Mouse (Mus musculus) midbrain, embryonic 15.5 days (tissue): ENCODE results near the gene Inmt. TPM values are rescaled to one million over a fixed set of nuclear protein-coding genes. Genes with fewer than 3 reads are reported as not detected.

Experiments
- ATAC-seq: fragments of 200-750 bp; cut with Nextera tagmentation; replicated peaks from 2 replicates; pipeline ENCODE4 v1.8.0; 2017; ENCODE audit warnings: moderate TSS enrichment
- H3K27ac ChIP-seq: fragments of 300-500 bp; sonication (generic); 2 replicates; pipeline ENCODE4 v1.5.1; 2015; ENCODE audit warnings: mild to moderate bottlenecking, inconsistent platforms
- H3K27me3 ChIP-seq: fragments of 300-500 bp; sonication (generic); replicated peaks from 2 replicates; pipeline ENCODE4 v1.6.1; 2015; ENCODE audit warnings: inconsistent platforms
- H3K36me3 ChIP-seq: fragments of 300-500 bp; sonication (generic); replicated peaks from 2 replicates; pipeline ENCODE4 v1.6.1; 2015; ENCODE audit warnings: inconsistent platforms
- H3K4me1 ChIP-seq: fragments of 300-500 bp; sonication (generic); 2 replicates; pipeline ENCODE4 v1.6.1; 2015; ENCODE audit warnings: inconsistent platforms
- H3K4me2 ChIP-seq: fragments of 300-500 bp; sonication (generic); 2 replicates; pipeline ENCODE4 v1.6.1; 2015; ENCODE audit warnings: inconsistent platforms, mild to moderate bottlenecking, moderate library complexity
- H3K4me3 ChIP-seq: fragments of 300-500 bp; sonication (generic); 2 replicates; pipeline ENCODE4 v1.5.1; 2015; ENCODE audit warnings: mild to moderate bottlenecking, inconsistent platforms
- H3K9ac ChIP-seq: fragments of 300-500 bp; sonication (generic); 2 replicates; pipeline ENCODE4 v1.6.1; 2015; ENCODE audit warnings: mild to moderate bottlenecking, inconsistent platforms
- H3K9me3 ChIP-seq: fragments of 300-500 bp; sonication (generic); 2 replicates; pipeline ENCODE4 v1.6.1; 2016; ENCODE audit warnings: inconsistent platforms
- WGBS: fragments of 180-500 bp; shearing (Covaris S2); methylation state at CpG from one replicate; pipeline ENCODE4 v1.1.7; 2015; ENCODE audit warnings: mixed read lengths; 5-methylcytosine and 5-hydroxymethylcytosine counted together
- polyA plus RNA-seq: library from polyadenylated mRNA; unstranded; fragments of >200 nt; fragmentation: Nextera tagmentation; extraction: Ambion mirVana; gene quantifications from 2 replicates; pipeline ENCODE4 v1.2.1, GENCODE M21; 2015

Inmt gene
- polyA plus RNA-seq, 1 experiment from 2014 or later: not detected

GRCm38 (mm10) chr6:55161311-55161761 lies 13.5 kb downstream of the Inmt start:
- H3K9ac ChIP-seq: no peak overlapping the region
- no peak overlapping the region for H3K27ac ChIP-seq
- H3K4me1 ChIP-seq: no peaks in the 10 kb centered on the region
- no peak overlapping the region for H3K4me3 ChIP-seq
- ATAC-seq: no peak
- 87% methylated on average over 5 of the region's 5 CpGs for WGBS
- no peaks in the 10 kb centered on the region for H3K27me3 ChIP-seq
- no peaks in the 10 kb centered on the region for H3K36me3 ChIP-seq
- H3K4me2 ChIP-seq: no peak overlapping the region
- H3K9me3 ChIP-seq: no peaks in the 10 kb centered on the region

DNA sequence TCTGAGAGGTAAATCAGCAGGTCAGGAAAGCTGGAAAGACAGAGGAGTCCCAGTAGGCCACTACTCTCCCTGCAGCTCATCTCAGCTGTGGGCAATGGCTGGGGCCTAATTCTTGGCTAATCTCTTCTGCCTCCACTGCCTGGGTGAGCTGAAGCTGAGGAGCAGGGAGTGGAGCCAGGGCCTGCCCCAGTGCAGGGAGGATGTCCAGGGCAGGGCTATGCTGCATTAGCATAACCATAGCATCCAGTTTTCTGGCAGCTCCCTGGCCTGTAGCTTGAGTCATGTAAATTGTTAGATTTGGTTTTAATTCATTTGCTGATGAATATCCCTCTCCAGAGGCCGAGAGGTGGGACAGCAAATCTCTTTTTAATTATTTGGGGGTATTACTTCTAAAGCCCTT lies 15.6 kb downstream of the Inmt start:
- H3K4me2 ChIP-seq: no peak overlapping the region
- H3K9ac ChIP-seq: no peak overlapping the region
- H3K4me3 ChIP-seq: no peak overlapping the region
- no peaks in the 10 kb centered on the region for H3K27me3 ChIP-seq
- H3K27ac ChIP-seq: no peak overlapping the region
- H3K36me3 ChIP-seq: no peaks in the 10 kb centered on the region
- no peaks in the 10 kb centered on the region for H3K4me1 ChIP-seq
- no peaks in the 10 kb centered on the region for H3K9me3 ChIP-seq
- WGBS: 60% methylated on average over 1 of the region's 1 CpGs
- ATAC-seq: peak; percentile 60; the same call in 1 of the 2 replicates

- Histone ChIP-seq H3K4me2 (no peak overlapping the region), H3K27me3 (no peaks in the 10 kb centered on the region), H3K4me1 (no peaks in the 10 kb centered on the region), H3K9ac (no peak overlapping the region), H3K9me3 (no peaks in the 10 kb centered on the region), H3K36me3 (no peaks in the 10 kb centered on the region), H3K4me3 (no peak overlapping the region), H3K27ac (no peak overlapping the region)
- no peak for ATAC-seq
- 93% methylated on average over 3 of the region's 3 CpGs for WGBS
Observed at GRCm38 (mm10) chr6:55152226-55152625, 22.6 kb downstream of the Inmt start.

DNA sequence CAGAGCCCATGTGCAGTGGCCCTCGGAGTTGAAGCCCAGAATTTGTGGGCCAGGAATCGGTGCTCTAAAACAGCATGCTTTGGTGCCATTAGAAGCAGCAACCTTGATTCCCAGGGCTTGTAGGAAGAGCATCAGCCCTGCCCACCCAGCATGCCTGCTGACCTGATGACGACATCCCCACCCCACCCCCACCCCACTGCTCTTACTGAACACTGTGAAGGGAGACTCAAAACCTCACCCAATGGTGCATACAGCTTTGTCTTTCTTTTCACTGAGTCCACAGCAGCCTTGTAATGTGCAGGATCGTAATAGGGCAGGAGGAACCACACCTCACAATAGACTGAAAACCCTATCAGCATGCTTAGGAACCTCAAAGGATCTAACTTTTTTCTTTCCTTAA lies 28.7 kb downstream of the Inmt start:
- WGBS: 22% methylated on average over 4 of the region's 4 CpGs
- Histone ChIP-seq H3K4me2 (no peak overlapping the region), H3K9me3 (no peaks in the 10 kb centered on the region), H3K9ac (no peak overlapping the region), H3K36me3 (no peaks in the 10 kb centered on the region), H3K27me3 (no peaks in the 10 kb centered on the region), H3K4me3 (no peak overlapping the region), H3K4me1 (no peaks in the 10 kb centered on the region), H3K27ac (no peak overlapping the region)
- ATAC-seq: 0 out of 2 replicates have a peak, but pooled peaks have one; percentile 60

GRCm38 (mm10) chr6:55145285-55145684 lies 29.6 kb downstream of the Inmt start:
- Histone ChIP-seq H3K4me3 (no peak overlapping the region), H3K9me3 (no peaks in the 10 kb centered on the region), H3K36me3 (no peaks in the 10 kb centered on the region), H3K4me2 (no peak overlapping the region), H3K9ac (no peak overlapping the region), H3K27ac (no peak overlapping the region), H3K27me3 (no peaks in the 10 kb centered on the region), H3K4me1 (no peaks in the 10 kb centered on the region)
- no peak for ATAC-seq
- WGBS: 84% methylated on average over 5 of the region's 5 CpGs

- no peak for ATAC-seq
- H3K27ac ChIP-seq: no peak overlapping the region
- H3K4me2 ChIP-seq: no peak overlapping the region
Observed at GRCm38 (mm10) chr6:55138343-55138742, 36.5 kb downstream of the Inmt start.

GRCm38 (mm10) chr6:55133425-55133824 lies 41.4 kb downstream of the Inmt start:
- Histone ChIP-seq H3K36me3 (no peaks in the 10 kb centered on the region), H3K4me1 (no peaks in the 10 kb centered on the region), H3K9ac (no peak overlapping the region), H3K9me3 (no peaks in the 10 kb centered on the region), H3K27me3 (no peaks in the 10 kb centered on the region), H3K4me2 (no peak overlapping the region), H3K4me3 (no peak overlapping the region), H3K27ac (no peak overlapping the region)
- no peak for ATAC-seq
- WGBS: 62% methylated on average over 1 of the region's 1 CpGs

More at GRCm38 (mm10) chr6:55138343-55138742, 36.5 kb downstream of the Inmt start:
- Histone ChIP-seq H3K4me1 (no peaks in the 10 kb centered on the region), H3K9me3 (no peaks in the 10 kb centered on the region), H3K27me3 (no peaks in the 10 kb centered on the region), H3K4me3 (no peak overlapping the region), H3K36me3 (no peaks in the 10 kb centered on the region), H3K9ac (no peak overlapping the region)

GRCm38 (mm10) chr6:55132794-55133193 lies 42.0 kb downstream of the Inmt start, which contains the start of gene Crhr2:
Gene Crhr2 (minus strand): TSS chr6:55133016.
- no peak for ATAC-seq
- no peaks in the 10 kb centered on the region for H3K27me3 ChIP-seq

GRCm38 (mm10) chr6:55131301-55131700 lies 43.5 kb downstream of the Inmt start:
- Histone ChIP-seq H3K4me1 (no peaks in the 10 kb centered on the region), H3K27me3 (no peaks in the 10 kb centered on the region), H3K4me2 (no peak overlapping the region), H3K4me3 (no peak overlapping the region), H3K27ac (no peak overlapping the region), H3K9me3 (no peaks in the 10 kb centered on the region), H3K9ac (no peak overlapping the region), H3K36me3 (no peaks in the 10 kb centered on the region)
- ATAC-seq: no peak
- WGBS: 85% methylated on average over 4 of the region's 4 CpGs

More at GRCm38 (mm10) chr6:55132794-55133193, 42.0 kb downstream of the Inmt start, which contains the start of gene Crhr2:
- Histone ChIP-seq H3K4me1 (no peaks in the 10 kb centered on the region), H3K36me3 (no peaks in the 10 kb centered on the region), H3K9me3 (no peaks in the 10 kb centered on the region), H3K4me3 (no peak within 1 kb of the TSS), H3K9ac (no peak within 1 kb of the TSS), H3K27ac (no peak within 1 kb of the TSS), H3K4me2 (no peak within 1 kb of the TSS)
- WGBS: 72% methylated on average over 10 of the region's 10 CpGs

DNA sequence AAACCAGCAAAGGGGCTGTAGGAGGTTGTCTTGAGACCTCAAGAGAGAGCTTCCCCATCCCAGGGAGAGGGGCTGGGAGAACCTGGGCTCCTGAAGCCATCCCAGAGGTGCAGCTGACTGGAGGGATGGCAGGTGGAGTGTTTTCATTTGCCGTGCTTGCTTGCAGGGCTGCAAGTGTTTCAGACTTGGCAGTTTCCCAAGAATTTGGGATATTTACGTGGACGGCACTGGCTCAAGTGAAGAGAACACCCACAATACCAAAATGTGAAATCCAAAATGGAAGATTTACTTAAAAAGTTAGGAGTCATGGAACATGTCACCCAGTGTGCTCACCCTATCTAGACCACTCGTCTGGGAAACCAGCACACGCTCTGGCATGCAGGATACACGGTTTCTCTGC lies 44.2 kb downstream of the Inmt start:
- H3K9ac ChIP-seq: no peak overlapping the region
- ATAC-seq: no peak
- H3K4me1 ChIP-seq: no peaks in the 10 kb centered on the region
- no peaks in the 10 kb centered on the region for H3K27me3 ChIP-seq
- H3K36me3 ChIP-seq: no peaks in the 10 kb centered on the region
- H3K27ac ChIP-seq: no peak overlapping the region
- H3K4me3 ChIP-seq: no peak overlapping the region
- H3K4me2 ChIP-seq: no peak overlapping the region
- 73% methylated on average over 6 of the region's 6 CpGs for WGBS
- H3K9me3 ChIP-seq: no peaks in the 10 kb centered on the region

DNA sequence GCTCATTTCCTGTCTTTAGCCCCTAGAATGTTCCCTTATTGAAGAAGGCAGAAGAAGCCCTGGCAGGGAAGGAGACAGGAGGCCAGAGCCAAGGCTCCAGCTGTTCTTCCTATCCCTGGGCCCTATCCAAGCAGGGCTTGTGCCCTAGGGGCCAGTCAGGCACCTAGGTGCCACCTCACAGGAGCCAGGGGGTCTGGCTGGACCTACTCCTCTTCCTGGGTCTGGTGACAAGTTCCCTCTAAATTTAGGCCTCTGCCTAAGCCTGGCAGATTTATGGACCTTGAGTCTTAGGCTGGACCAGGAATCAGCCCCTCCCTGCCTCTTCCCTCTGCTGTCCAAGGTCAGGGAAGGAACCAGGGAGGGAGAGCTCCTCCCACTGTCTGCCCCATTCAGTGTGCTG lies 46.5 kb downstream of the Inmt start:
- Histone ChIP-seq H3K4me1 (no peaks in the 10 kb centered on the region), H3K36me3 (no peaks in the 10 kb centered on the region), H3K4me3 (no peak overlapping the region), H3K27ac (no peak overlapping the region), H3K27me3 (no peaks in the 10 kb centered on the region), H3K9me3 (no peaks in the 10 kb centered on the region), H3K9ac (no peak overlapping the region), H3K4me2 (no peak overlapping the region)
- ATAC-seq: no peak

GRCm38 (mm10) chr6:55126576-55126975 lies 48.3 kb downstream of the Inmt start:
- WGBS: 84% methylated on average over 5 of the region's 5 CpGs
- ATAC-seq: no peak
- 0 out of 2 replicates have a peak, but pooled peaks cover 2% of the 10 kb centered on the region for H3K4me1 ChIP-seq

GRCm38 (mm10) chr6:55123056-55123455 lies 51.8 kb downstream of the Inmt start:
- no peak overlapping the region for H3K4me3 ChIP-seq
- no peaks in the 10 kb centered on the region for H3K9me3 ChIP-seq
- no peak for ATAC-seq
- no peak overlapping the region for H3K9ac ChIP-seq
- no peaks in the 10 kb centered on the region for H3K36me3 ChIP-seq
- H3K4me1 ChIP-seq: peaks cover 5% of the 10 kb centered on the region; the same call in 1 of the 2 replicates
- WGBS: 50% methylated on average over 4 of the region's 4 CpGs
- H3K4me2 ChIP-seq: no peak overlapping the region
- no peak overlapping the region for H3K27ac ChIP-seq
- peaks cover 13% of the 10 kb centered on the region for H3K27me3 ChIP-seq

More at GRCm38 (mm10) chr6:55126576-55126975, 48.3 kb downstream of the Inmt start:
- H3K4me2 ChIP-seq: no peak overlapping the region
- no peaks in the 10 kb centered on the region for H3K36me3 ChIP-seq
- no peaks in the 10 kb centered on the region for H3K9me3 ChIP-seq
- no peak overlapping the region for H3K9ac ChIP-seq
- no peak overlapping the region for H3K27ac ChIP-seq
- no peaks in the 10 kb centered on the region for H3K27me3 ChIP-seq
- no peak overlapping the region for H3K4me3 ChIP-seq
